Mouse (Mus musculus) midbrain, embryonic 16.5 days (tissue): ENCODE results near the gene Ndufs7. TPM values are rescaled to one million over a fixed set of nuclear protein-coding genes. Genes with fewer than 3 reads are reported as not detected.
"Not testable (repeated sequence)": the region's sequence is repeated elsewhere in the genome, so short reads cannot be mapped to it uniquely, and the experiment has no call there.

Experiments
- ATAC-seq: fragments of 200-750 bp; cut with Nextera tagmentation; 2 replicates; pipeline ENCODE4 v1.8.0; 2017; ENCODE audit warnings: moderate TSS enrichment
- H3K27ac ChIP-seq: fragments of 300-500 bp; sonication (generic); 2 replicates; pipeline ENCODE4 v1.5.1; 2014; ENCODE audit warnings: mild to moderate bottlenecking, low read length, mixed read lengths
- H3K27me3 ChIP-seq: fragments of 300-500 bp; sonication (generic); 2 replicates; pipeline ENCODE4 v1.6.1; 2014; ENCODE audit warnings: low read depth, low read length, mixed read lengths; ENCODE audit not compliant: control insufficient read depth, insufficient read depth
- H3K36me3 ChIP-seq: fragments of 300-500 bp; sonication (generic); 2 replicates; pipeline ENCODE4 v1.6.1; 2014; ENCODE audit warnings: mild to moderate bottlenecking, low read length, moderate library complexity, mixed read lengths; ENCODE audit not compliant: control insufficient read depth, insufficient read depth
- H3K4me1 ChIP-seq: fragments of 300-500 bp; sonication (generic); 2 replicates; pipeline ENCODE4 v1.6.1; 2014; ENCODE audit warnings: mild to moderate bottlenecking, low read length, mixed read lengths; ENCODE audit not compliant: control insufficient read depth, insufficient read depth
- H3K4me2 ChIP-seq: fragments of 300-500 bp; sonication (generic); 2 replicates; pipeline ENCODE4 v1.6.1; 2014; ENCODE audit warnings: mild to moderate bottlenecking, low read length, mixed read lengths
- H3K4me3 ChIP-seq: fragments of 300-500 bp; sonication (generic); 2 replicates; pipeline ENCODE4 v1.5.1; 2014; ENCODE audit warnings: low read depth, mild to moderate bottlenecking, low read length, moderate library complexity, mixed read lengths
- H3K9ac ChIP-seq: fragments of 300-500 bp; sonication (generic); 2 replicates; pipeline ENCODE4 v1.6.1; 2014; ENCODE audit warnings: low read depth, low read length, mixed read lengths
- H3K9me3 ChIP-seq: fragments of 300-500 bp; sonication (generic); replicated peaks from 2 replicates; pipeline ENCODE4 v1.6.1; 2014; ENCODE audit warnings: mild to moderate bottlenecking, low read length, mixed read lengths; ENCODE audit not compliant: control insufficient read depth, poor library complexity, severe bottlenecking
- WGBS: fragments of 180-500 bp; shearing (Covaris S2); extraction: QIAGEN DNeasy Blood & Tissue Kit; methylation state at CpG from one replicate; pipeline ENCODE4 v1.1.7; 2014; 5-methylcytosine and 5-hydroxymethylcytosine counted together
- polyA plus RNA-seq: library from polyadenylated mRNA; unstranded; fragments of >200 nt; fragmentation: Nextera tagmentation; extraction: Ambion mirVana; gene quantifications from 2 replicates; pipeline ENCODE4 v1.2.1, GENCODE M21; 2015

Ndufs7 gene
- polyA plus RNA-seq, 1 experiment from 2014 or later, result 302 TPM

DNA sequence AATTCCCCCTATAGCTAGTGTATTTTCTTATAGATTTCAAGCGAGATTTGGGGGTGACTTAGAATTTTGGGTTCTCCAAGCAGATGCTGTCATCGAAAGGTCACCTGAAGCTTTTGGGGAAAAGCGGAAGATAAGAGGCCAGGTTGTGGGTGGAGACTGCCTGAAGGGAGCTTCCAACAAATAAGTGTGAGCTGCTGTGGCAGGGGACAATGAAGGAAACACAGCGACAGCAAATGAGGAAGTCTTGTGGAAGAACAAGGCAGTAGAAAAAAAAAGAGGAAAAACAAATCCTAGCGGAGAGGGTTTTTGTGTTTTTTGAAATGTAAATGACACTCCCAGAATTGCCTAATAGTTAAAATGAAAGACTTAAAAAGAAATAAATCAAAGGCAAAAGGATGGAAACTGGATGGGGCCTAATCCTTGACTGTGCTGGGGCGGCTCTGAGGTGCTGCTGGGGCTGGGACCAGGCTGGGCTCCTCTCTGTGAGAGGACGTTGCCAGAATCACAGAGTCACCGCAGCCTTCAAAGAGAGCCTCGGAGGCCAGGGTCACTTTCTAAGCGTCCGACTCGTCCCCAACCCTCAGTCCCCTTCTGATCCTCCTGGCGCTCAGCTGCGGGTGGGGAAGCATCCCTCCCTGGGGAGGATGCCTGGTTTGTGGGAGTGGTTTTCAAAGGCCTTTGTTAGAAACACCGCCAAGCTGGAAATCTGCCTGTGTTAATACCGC lies 33.7 kb upstream of the Ndufs7 start:
- Histone ChIP-seq H3K27ac (peak overlapping the region; percentile 63), H3K36me3 (no peaks in the 10 kb centered on the region), H3K27me3 (no peaks in the 10 kb centered on the region), H3K9ac (peak overlapping the region; percentile 23; the same call in 1 of the 2 replicates), H3K4me2 (no peak overlapping the region), H3K9me3 (no peaks in the 10 kb centered on the region), H3K4me1 (peaks cover 6% of the 10 kb centered on the region; the same call in 1 of the 2 replicates), H3K4me3 (no peak overlapping the region)
- ATAC-seq, result 0 out of 2 replicates have a peak, but pooled peaks have one; percentile 36
- WGBS, result 13% methylated on average over 16 of the region's 16 CpGs

DNA sequence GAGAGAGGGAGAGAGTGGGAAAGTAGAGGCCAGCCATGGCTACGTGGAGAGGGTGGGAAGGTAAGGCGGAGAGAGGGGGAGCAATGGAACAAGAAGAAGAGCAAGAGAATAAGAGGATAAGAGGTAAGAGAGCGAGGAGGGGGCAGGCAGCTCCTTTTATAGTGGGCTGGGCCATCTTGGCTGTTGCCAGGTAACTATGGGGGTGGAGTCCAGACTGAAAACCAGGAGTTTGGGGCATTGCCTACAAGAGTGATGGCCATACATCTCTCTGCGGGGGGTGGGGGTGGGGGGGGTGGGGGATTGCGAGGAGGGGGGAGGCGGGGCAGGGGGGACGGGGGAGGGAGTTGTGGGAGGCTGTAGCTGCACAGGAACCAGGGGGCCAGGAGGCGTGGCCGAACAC lies 28.2 kb upstream of the Ndufs7 start:
- Histone ChIP-seq H3K27ac (no peak overlapping the region), H3K4me2 (no peak overlapping the region), H3K4me3 (no peak overlapping the region), H3K9me3 (no peaks in the 10 kb centered on the region), H3K36me3 (no peaks in the 10 kb centered on the region), H3K4me1 (no peaks in the 10 kb centered on the region; the same call in 1 of the 2 replicates), H3K9ac (no peak overlapping the region), H3K27me3 (no peaks in the 10 kb centered on the region)
- ATAC-seq, result no peak
- WGBS, result 32% methylated on average over 9 of the region's 9 CpGs

DNA sequence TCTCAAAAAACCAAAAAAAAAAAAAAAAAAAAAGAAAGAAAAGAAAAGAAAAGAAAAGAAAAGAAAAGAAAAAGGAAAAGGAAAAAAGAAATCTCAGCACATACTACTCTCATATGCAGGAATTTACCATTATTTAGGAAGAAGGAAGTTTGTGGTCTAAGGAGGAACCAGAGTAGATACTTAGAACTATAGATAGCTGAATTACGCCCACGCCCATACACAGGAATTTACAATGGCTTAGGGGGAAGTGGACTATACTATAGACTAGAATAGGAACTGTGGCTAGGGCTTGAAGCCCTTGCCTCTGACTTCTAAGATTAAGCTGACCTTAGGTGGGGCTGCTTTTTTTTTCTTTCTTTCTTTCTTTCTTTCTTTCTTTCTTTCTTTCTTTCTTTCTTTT lies 25.8 kb upstream of the Ndufs7 start:
- H3K36me3 ChIP-seq, H3K4me2 ChIP-seq, H3K27ac ChIP-seq, H3K9me3 ChIP-seq, H3K4me3 ChIP-seq, H3K27me3 ChIP-seq, H3K9ac ChIP-seq, ATAC-seq: not testable (repeated sequence)
- H3K4me1 ChIP-seq, result peaks cover 12% of the 10 kb centered on the region
- 87% methylated on average over 2 of the region's 2 CpGs for WGBS

DNA sequence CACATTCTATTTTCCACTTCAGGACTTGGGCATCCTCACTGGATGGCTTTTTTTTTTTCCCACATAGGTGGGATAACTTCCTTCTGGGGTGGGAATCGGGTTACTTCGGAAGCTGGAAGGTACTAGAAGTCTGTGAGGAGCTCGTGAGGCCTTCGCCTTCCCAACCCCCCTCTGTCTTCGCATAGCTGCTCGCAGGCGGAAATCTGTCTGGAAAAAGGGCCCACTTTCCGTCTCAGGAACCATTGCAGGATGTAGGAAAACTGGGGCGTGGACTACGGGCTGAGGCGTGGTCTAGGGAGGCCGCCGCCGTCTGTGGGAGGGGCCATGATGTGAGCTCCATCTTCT lies 22.9 kb upstream of the Ndufs7 start:
- peak overlapping the region; percentile 76 for H3K4me3 ChIP-seq
- no peak; the same call in 1 of the 2 replicates for ATAC-seq
- H3K9me3 ChIP-seq, result no peaks in the 10 kb centered on the region
- H3K9ac ChIP-seq, result 0 out of 2 replicates have a peak overlapping the region, but pooled peaks have one; percentile 1
- H3K27ac ChIP-seq, result peak overlapping the region; percentile 97
- peak overlapping the region; percentile 95 for H3K4me2 ChIP-seq
- H3K36me3 ChIP-seq, result no peaks in the 10 kb centered on the region
- peaks cover 29% of the 10 kb centered on the region for H3K4me1 ChIP-seq
- H3K27me3 ChIP-seq, result no peaks in the 10 kb centered on the region
- under 1% methylated on average over 14 of the region's 14 CpGs for WGBS

DNA sequence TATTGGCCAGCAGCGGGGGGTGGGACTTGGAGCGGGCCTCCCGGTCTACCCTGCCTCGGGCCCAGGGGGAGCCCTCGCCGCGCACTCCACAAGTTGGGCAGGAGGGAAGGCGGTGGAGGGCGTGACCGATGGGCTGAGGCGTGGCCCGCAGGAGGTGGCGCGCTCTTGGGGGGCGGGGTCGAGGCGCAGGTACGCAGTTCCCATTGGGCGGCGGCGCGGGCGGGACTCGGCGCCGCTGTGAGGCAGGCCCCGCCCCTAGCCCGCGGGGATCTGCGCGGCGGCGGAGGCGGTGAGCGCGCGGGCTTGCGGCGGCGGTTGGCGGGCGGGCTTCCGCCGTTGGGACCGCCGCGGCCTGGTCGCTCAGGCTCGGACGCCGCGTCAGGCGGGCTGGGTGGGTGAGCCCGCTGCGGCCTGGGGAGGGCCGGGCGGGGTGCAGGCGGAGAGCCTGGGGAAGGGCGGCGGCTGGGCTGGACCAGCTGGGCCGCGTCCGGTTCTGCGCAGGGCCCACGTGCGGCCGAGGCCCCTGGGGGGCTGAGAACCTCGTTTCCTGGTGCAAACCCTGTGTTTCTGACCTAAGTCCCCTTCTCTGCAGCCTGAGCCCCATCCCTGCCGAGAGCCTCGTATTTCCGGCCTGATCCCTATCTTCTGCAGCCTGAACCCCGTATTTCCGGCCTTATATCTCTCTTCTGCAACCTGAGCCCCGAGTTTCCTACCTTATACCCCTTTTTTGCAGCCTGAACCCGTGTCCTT lies 22.3 kb upstream of the Ndufs7 start, which contains the start of gene Mum1:
Mum1 (plus strand) TSS at position 19 of the 750 bp plus-strand sequence.
- H3K4me2 ChIP-seq, result peak within 1 kb of the TSS; percentile 95
- peak; percentile 96 for ATAC-seq
- no peaks in the 10 kb centered on the region for H3K36me3 ChIP-seq
- H3K9me3 ChIP-seq, result no peaks in the 10 kb centered on the region
- peak within 1 kb of the TSS; percentile 76 for H3K4me3 ChIP-seq
- peak within 1 kb of the TSS; percentile 91 for H3K9ac ChIP-seq
- H3K4me1 ChIP-seq, result peaks cover 29% of the 10 kb centered on the region
- under 1% methylated on average over 64 of the region's 75 CpGs for WGBS
- H3K27me3 ChIP-seq, result no peaks in the 10 kb centered on the region
- H3K27ac ChIP-seq, result peak within 1 kb of the TSS; percentile 97

DNA sequence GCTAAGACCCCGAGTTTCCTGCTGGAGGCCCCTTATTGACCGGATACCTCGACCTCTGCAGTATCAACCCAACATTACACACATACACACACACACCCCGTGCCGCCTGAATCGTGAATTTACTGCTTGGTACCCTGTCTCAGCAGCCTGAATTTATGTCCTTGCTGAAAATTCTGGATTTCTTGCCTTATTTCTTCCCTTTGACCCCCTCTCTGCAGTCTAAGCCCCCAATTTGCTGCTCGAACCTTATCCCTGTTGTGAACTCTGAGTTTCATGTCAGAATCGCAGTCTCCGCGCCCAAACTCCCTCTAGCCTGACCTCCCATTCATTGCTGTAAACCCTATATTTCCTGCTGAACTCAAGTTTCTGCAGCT lies 21.8 kb upstream of the Ndufs7 start:
- 6% methylated on average over 10 of the region's 10 CpGs for WGBS
- H3K36me3 ChIP-seq, result 0 out of 2 replicates have a peak, but pooled peaks cover under 1% of the 10 kb centered on the region
- H3K27ac ChIP-seq, result peak overlapping the region; percentile 97
- no peaks in the 10 kb centered on the region for H3K27me3 ChIP-seq
- peaks cover 29% of the 10 kb centered on the region for H3K4me1 ChIP-seq
- peak overlapping the region; percentile 76 for H3K4me3 ChIP-seq
- H3K9ac ChIP-seq, result peak overlapping the region; percentile 91
- H3K4me2 ChIP-seq, result peak overlapping the region; percentile 95
- no peak; the same call in 1 of the 2 replicates for ATAC-seq
- H3K9me3 ChIP-seq, result no peaks in the 10 kb centered on the region

DNA sequence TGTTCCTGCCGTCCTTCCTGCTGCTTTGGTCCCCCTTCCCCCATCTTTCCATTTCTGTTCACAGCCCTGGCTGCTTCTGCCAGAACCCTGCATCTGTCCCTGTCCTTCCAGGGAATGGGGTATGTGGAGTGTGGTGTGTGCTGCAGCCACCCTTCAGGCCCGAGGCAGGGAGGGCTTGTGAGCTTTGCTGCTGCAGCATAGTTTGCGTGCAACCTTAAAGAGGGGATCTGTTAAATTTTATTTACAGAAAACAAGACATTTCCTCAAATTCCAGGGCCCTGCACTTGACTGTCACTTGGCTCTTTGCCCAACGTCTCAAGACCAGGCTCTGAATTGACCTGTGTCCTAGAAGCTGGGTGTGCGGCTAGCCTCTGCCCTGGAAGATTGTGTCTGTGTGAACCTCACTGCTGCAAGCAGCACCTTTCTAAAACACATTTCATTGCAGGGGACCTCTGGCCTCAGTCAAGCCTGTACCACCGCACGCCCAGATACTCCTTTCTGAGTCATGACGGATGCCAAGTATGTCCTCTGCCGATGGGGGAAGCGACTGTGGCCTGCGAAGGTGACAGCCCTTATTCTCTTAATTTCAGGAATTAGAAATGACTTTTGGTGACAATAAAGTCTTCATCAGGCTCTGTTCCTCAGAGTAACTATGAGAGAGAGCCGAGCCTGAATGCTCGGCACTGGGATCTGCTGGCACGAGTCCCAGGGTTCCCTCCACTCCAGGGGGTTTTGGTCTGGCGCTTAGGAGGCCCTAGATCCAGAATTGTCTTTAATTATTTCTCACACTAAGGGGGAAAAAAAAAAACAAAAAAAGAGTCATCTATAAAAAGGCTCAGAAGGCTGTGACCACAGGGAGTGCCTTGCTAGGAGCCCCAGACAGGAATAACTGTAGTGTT lies 20.8 kb upstream of the Ndufs7 start:
- Histone ChIP-seq H3K27me3 (no peaks in the 10 kb centered on the region), H3K4me3 (peak overlapping the region; percentile 76), H3K36me3 (0 out of 2 replicates have a peak, but pooled peaks cover 8% of the 10 kb centered on the region), H3K9ac (peak overlapping the region; percentile 91), H3K4me2 (peak overlapping the region; percentile 95), H3K4me1 (peaks cover 37% of the 10 kb centered on the region), H3K27ac (peak overlapping the region; percentile 97), H3K9me3 (no peaks in the 10 kb centered on the region)
- WGBS, result 29% methylated on average over 15 of the region's 15 CpGs
- ATAC-seq, result no peak

DNA sequence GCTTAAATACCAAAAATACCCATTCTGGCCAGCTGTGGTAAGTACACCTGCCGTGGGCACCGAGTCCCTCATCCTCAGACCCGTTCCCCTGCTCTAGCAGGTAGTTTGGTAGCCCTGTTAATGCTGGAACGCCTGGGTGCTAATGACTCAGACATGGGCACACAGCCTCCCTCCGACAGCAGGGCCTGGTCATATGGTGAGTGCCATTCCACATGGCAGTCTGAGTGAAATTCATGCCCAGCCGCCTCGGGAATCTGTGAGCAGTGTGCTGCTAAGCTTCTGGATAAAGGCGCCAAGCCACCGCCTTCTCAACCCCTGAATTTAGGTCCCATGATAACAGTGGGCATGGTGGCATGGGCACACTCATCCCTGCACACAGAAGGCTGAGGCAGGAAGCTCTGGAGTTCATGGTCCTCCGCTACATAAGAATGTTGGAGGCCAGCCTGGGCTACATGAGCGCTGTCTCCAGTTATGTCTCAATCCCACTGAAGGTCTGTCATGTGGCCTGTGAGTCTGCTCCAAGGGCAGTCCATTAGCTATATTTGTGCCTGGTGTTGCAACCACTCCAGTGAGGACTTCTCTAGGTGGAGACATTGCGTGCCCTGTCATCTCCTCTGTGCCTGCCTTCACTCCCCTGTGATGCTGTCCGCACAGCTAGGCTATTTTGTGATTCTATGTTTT lies 12.6 kb upstream of the Ndufs7 start:
- no peaks in the 10 kb centered on the region for H3K9me3 ChIP-seq
- H3K9ac ChIP-seq, result no peak overlapping the region
- peaks cover 11% of the 10 kb centered on the region; the same call in 1 of the 2 replicates for H3K4me1 ChIP-seq
- H3K4me2 ChIP-seq, result no peak overlapping the region
- no peak overlapping the region for H3K4me3 ChIP-seq
- no peak for ATAC-seq
- H3K27me3 ChIP-seq, result no peaks in the 10 kb centered on the region
- 83% methylated on average over 13 of the region's 13 CpGs for WGBS
- peaks cover 33% of the 10 kb centered on the region for H3K36me3 ChIP-seq
- no peak overlapping the region for H3K27ac ChIP-seq
